Mouse (Mus musculus) thymus, adult 2 months (tissue): ENCODE data around the gene Rbfox3. TPM values are rescaled to one million over a fixed set of nuclear protein-coding genes. Genes with fewer than 3 reads are reported as not detected.
"Not testable (repeated sequence)": the region's sequence is repeated elsewhere in the genome, so short reads cannot be mapped to it uniquely, and the experiment has no call there.

Experiments
- DNase-seq: peaks from one replicate; pipeline ENCODE4 v3.0.0; 2021
- H3K27ac ChIP-seq: fragments of 200-500 bp; 2 replicates; pipeline ENCODE4 v1.5.1; 2012; ENCODE audit warnings: low read length, control low read depth; ENCODE audit not compliant: control insufficient read depth, insufficient read depth
- H3K27me3 ChIP-seq: fragments of 200-500 bp; 2 replicates; pipeline ENCODE4 v1.6.1; 2012; ENCODE audit warnings: mild to moderate bottlenecking, low read length, moderate library complexity, mixed read lengths; ENCODE audit not compliant: control insufficient read depth, insufficient read depth
- H3K36me3 ChIP-seq: fragments of 200-500 bp; 2 replicates; pipeline ENCODE4 v1.6.1; 2012; ENCODE audit warnings: mild to moderate bottlenecking, low read length, moderate library complexity; ENCODE audit not compliant: control insufficient read depth, insufficient read depth
- H3K4me1 ChIP-seq: fragments of 200-500 bp; replicated peaks from 2 replicates; pipeline ENCODE4 v1.6.1; 2012; ENCODE audit warnings: low read length; ENCODE audit not compliant: control insufficient read depth, insufficient read depth
- H3K4me3 ChIP-seq: fragments of 200-500 bp; 2 replicates; pipeline ENCODE4 v1.5.1; 2012; ENCODE audit warnings: mild to moderate bottlenecking, low read length, control low read depth, moderate library complexity; ENCODE audit not compliant: control insufficient read depth, insufficient read depth
- CTCF ChIP-seq: fragments of 200-500 bp; IDR thresholded peaks from 2 replicates; pipeline ENCODE4 v1.5.1; 2012; ENCODE audit warnings: mild to moderate bottlenecking, control low read depth, low read length, moderate library complexity, borderline replicate concordance; ENCODE audit not compliant: control insufficient read depth, poor library complexity, insufficient read depth; ENCODE audit errors: extremely low read depth
- POLR2A ChIP-seq: fragments of 200-500 bp; IDR thresholded peaks from 2 replicates; pipeline ENCODE4 v1.6.1; 2012; ENCODE audit warnings: mild to moderate bottlenecking, low read length, control low read depth, moderate library complexity; ENCODE audit not compliant: control insufficient read depth, poor library complexity, insufficient read depth; ENCODE audit errors: extremely low read depth
- WGBS: fragments of 180-500 bp; shearing (Covaris S2); methylation state at CpG from one replicate; pipeline ENCODE4 v1.1.7; 2018; 5-methylcytosine and 5-hydroxymethylcytosine counted together
- polyA plus RNA-seq: library from polyadenylated mRNA; depleted of rRNA; stranded (reverse); fragments of >200 nt; gene quantifications from 2 replicates; pipeline ENCODE4 v1.2.3, GENCODE M21; 2012

Rbfox3 gene
- polyA plus RNA-seq, 1 experiment, result 0.50 TPM

GRCm38 (mm10) chr11:118792163-118792915, 119.1 kb downstream of the Rbfox3 start:
- TF ChIP-seq POLR2A, result no peak
- TF ChIP-seq CTCF, result no peak
- no peaks in the 10 kb centered on the region for H3K27me3 ChIP-seq
- no peak overlapping the region for H3K27ac ChIP-seq
- no peak for DNase-seq
- no peaks in the 10 kb centered on the region for H3K4me1 ChIP-seq
- H3K36me3 ChIP-seq, result no peaks in the 10 kb centered on the region
- no peak overlapping the region for H3K4me3 ChIP-seq
- WGBS, result 74% methylated on average over 9 of the region's 9 CpGs

GRCm38 (mm10) chr11:118791391-118791790, 120.0 kb downstream of the Rbfox3 start:
- no peak for DNase-seq
- WGBS, result 71% methylated on average over 6 of the region's 6 CpGs

GRCm38 (mm10) chr11:118788091-118788490, 123.3 kb downstream of the Rbfox3 start:
- DNase-seq, result no peak
- H3K27me3 ChIP-seq, result no peaks in the 10 kb centered on the region
- no peak for TF ChIP-seq POLR2A
- no peak for TF ChIP-seq CTCF
- H3K4me3 ChIP-seq, result no peak overlapping the region
- 95% methylated on average over 1 of the region's 1 CpGs for WGBS
- no peak overlapping the region for H3K27ac ChIP-seq
- H3K4me1 ChIP-seq, result no peaks in the 10 kb centered on the region
- no peaks in the 10 kb centered on the region for H3K36me3 ChIP-seq

More at GRCm38 (mm10) chr11:118791391-118791790, 120.0 kb downstream of the Rbfox3 start:
- Histone ChIP-seq H3K27ac (no peak overlapping the region), H3K4me1 (no peaks in the 10 kb centered on the region), H3K27me3 (no peaks in the 10 kb centered on the region), H3K36me3 (no peaks in the 10 kb centered on the region), H3K4me3 (no peak overlapping the region)
- no peak for TF ChIP-seq POLR2A
- TF ChIP-seq CTCF, result no peak

GRCm38 (mm10) chr11:118782677-118783076, 128.7 kb downstream of the Rbfox3 start:
- DNase-seq, result no peak
- TF ChIP-seq CTCF (no peak), POLR2A (no peak)
- Histone ChIP-seq H3K27me3 (no peaks in the 10 kb centered on the region), H3K4me1 (no peaks in the 10 kb centered on the region), H3K27ac (no peak overlapping the region), H3K36me3 (no peaks in the 10 kb centered on the region), H3K4me3 (no peak overlapping the region)
- WGBS, result 91% methylated on average over 5 of the region's 5 CpGs

- Histone ChIP-seq H3K36me3 (no peaks in the 10 kb centered on the region), H3K27ac (no peak overlapping the region), H3K27me3 (no peaks in the 10 kb centered on the region), H3K4me1 (no peaks in the 10 kb centered on the region), H3K4me3 (no peak overlapping the region)
- WGBS, result 16% methylated on average over 3 of the region's 3 CpGs
- TF ChIP-seq CTCF (peak; percentile 65; the same call in 1 of the 2 replicates), POLR2A (no peak)
- DNase-seq, result peak; percentile 43
These were observed 135.6 kb downstream of the Rbfox3 start for GRCm38 (mm10) chr11:118775753-118776152.

GRCm38 (mm10) chr11:118774777-118775176, 136.6 kb downstream of the Rbfox3 start:
- not testable (repeated sequence) for H3K4me3 ChIP-seq, H3K36me3 ChIP-seq, H3K27me3 ChIP-seq, H3K27ac ChIP-seq, H3K4me1 ChIP-seq, DNase-seq
- WGBS, result 78% methylated on average over 2 of the region's 2 CpGs
